ENCODE assay signal across 9 mouse cellular contexts in the genomic region with DNA sequence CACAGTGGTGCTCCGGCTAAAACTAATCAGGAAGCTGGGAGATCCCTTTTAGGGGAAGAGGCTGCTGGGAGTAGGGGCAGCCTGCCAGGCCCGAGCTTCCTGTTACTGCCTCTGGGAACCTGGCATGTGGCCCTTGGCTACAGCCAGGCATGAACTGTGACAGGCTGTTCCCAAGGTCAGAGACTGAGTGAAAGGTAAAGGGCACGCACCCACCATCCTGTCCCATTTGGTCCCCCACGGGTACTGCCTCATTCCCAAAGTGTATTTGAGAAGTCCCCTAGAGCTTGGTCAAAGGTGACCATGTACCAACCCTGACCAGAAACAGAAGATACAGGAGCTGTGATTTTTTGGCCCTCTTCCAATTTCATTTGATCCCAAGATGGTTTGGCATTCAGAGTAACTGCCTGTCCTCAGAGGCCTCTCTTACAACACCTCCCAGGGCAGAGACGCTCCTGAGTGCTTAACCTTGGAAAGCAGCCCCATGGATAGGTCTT. TPM values are rescaled to one million over a fixed set of nuclear protein-coding genes. Genes with fewer than 3 reads are reported as not detected.
A peak's percentile ranks its signal among the peaks of the same experiment; 100 is the strongest.
DNase-seq lines count a peak whose midpoint lies in the region; ATAC-seq and TF ChIP-seq lines count a peak whose summit lies in the region.
"Had no signal": no experiment of that assay in that cellular context is flagged by ENCODE, and none has a peak within 500 bp of the region (broad histone marks: within the 10 kb centered on the region; RNA-seq: fewer than 3 reads in every experiment).

No protein-coding gene starts in this region.

- H3K4me1 ChIP-seq in forebrain, postnatal 0 days (ENCODE audit: insufficient read depth): no peaks in the 10 kb centered on the region
- no peaks in the 10 kb centered on the region for H3K4me1 ChIP-seq in forebrain, embryonic 16.5 days (replicated peaks; ENCODE audit: control insufficient read depth, insufficient read depth, low read length)
- no peaks in the 10 kb centered on the region for H3K4me1 ChIP-seq in embryonic facial prominence, embryonic 14.5 days (ENCODE audit: control insufficient read depth, insufficient read depth, low read length)

- H3K27ac ChIP-seq in forebrain, postnatal 0 days (ENCODE audit: low read depth, low read length): no peak overlapping the region
- no peak overlapping the region for H3K27ac ChIP-seq in forebrain, embryonic 16.5 days (ENCODE audit: low read length)
- H3K27ac ChIP-seq in embryonic facial prominence, embryonic 14.5 days (replicated peaks; ENCODE audit: low read depth, low read length): no peak overlapping the region
- H3K27ac ChIP-seq: macrophage had no signal

- no peak for ATAC-seq in forebrain, postnatal 0 days
- ATAC-seq in forebrain, embryonic 16.5 days: no peak
- ATAC-seq in embryonic facial prominence, embryonic 14.5 days (ENCODE audit: low read depth): 0 out of 2 replicates have a peak, but pooled peaks have one; percentile 47

- H3K27me3 ChIP-seq in forebrain, postnatal 0 days (ENCODE audit: insufficient read depth, low read length): no peaks in the 10 kb centered on the region
- H3K27me3 ChIP-seq in forebrain, embryonic 16.5 days (replicated peaks; ENCODE audit: control insufficient read depth, insufficient read depth, low read length): no peaks in the 10 kb centered on the region
- no peaks in the 10 kb centered on the region for H3K27me3 ChIP-seq in embryonic facial prominence, embryonic 14.5 days (replicated peaks; ENCODE audit: control insufficient read depth, insufficient read depth, low read length)

- intact Hi-C loops in heart, postnatal 10 days (cut with DNase I): no loop called here
- intact Hi-C loops in left cerebral cortex, postnatal 36 days (cut with DNase I): no loop called here

- no peaks in the 10 kb centered on the region for H3K9me3 ChIP-seq in forebrain, postnatal 0 days (ENCODE audit: low read length)
- no peaks in the 10 kb centered on the region for H3K9me3 ChIP-seq in forebrain, embryonic 16.5 days (ENCODE audit: control insufficient read depth, low read length)
- H3K9me3 ChIP-seq in embryonic facial prominence, embryonic 14.5 days (ENCODE audit: control insufficient read depth, low read length): no peaks in the 10 kb centered on the region

- peak; percentile 30 for DNase-seq in forebrain, postnatal 0 days
- peak; percentile 89 for DNase-seq in adipocyte (ENCODE audit: low spot score)
- DNase-seq in embryonic facial prominence, embryonic 14.5 days (ENCODE audit: low spot score): peak; percentile 43
- DNase-seq in heart, postnatal 10 days: peak; percentile 92
- peak; percentile 29 to 34 for DNase-seq in left cerebral cortex, postnatal 36 days (ENCODE audit: low spot score in 2 of 2)
- DNase-seq in skeletal muscle tissue, adult 2 months (ENCODE audit: low read depth, low spot score): peak; percentile 96
- DNase-seq in retina, embryonic 14.5 days (ENCODE audit: low spot score): no peak

- no peak overlapping the region for H3K9ac ChIP-seq in forebrain, postnatal 0 days
- no peak overlapping the region for H3K9ac ChIP-seq in forebrain, embryonic 16.5 days (replicated peaks; ENCODE audit: low read depth, low read length)
- H3K9ac ChIP-seq in embryonic facial prominence, embryonic 14.5 days (ENCODE audit: low read depth, low read length): no peak overlapping the region

- no peak overlapping the region for H3K4me2 ChIP-seq in forebrain, postnatal 0 days (ENCODE audit: low read depth)
- no peak overlapping the region for H3K4me2 ChIP-seq in forebrain, embryonic 16.5 days (ENCODE audit: low read length)
- no peak overlapping the region for H3K4me2 ChIP-seq in embryonic facial prominence, embryonic 14.5 days (ENCODE audit: low read depth, low read length)

- H3K4me3 ChIP-seq in forebrain, postnatal 0 days (ENCODE audit: low read depth, low read length): no peak overlapping the region
- H3K4me3 ChIP-seq in forebrain, embryonic 16.5 days (replicated peaks; ENCODE audit: low read length): no peak overlapping the region
- H3K4me3 ChIP-seq in embryonic facial prominence, embryonic 14.5 days (ENCODE audit: low read depth, low read length): no peak overlapping the region

- WGBS in forebrain, postnatal 0 days: 75% methylated on average over 5 of the region's 5 CpGs
- 62% methylated on average over 5 of the region's 5 CpGs for WGBS in forebrain, embryonic 16.5 days
- 62% methylated on average over 5 of the region's 5 CpGs for WGBS in embryonic facial prominence, embryonic 14.5 days

- TF ChIP-seq CTCF in forebrain, postnatal 0 days (IDR thresholded peaks at IDR 0.05; ENCODE audit: low read depth): no peak

- peaks cover 2% of the 10 kb centered on the region; the same call in 1 of the 2 replicates for H3K36me3 ChIP-seq in forebrain, postnatal 0 days (ENCODE audit: insufficient read depth)
- H3K36me3 ChIP-seq in forebrain, embryonic 16.5 days (ENCODE audit: control insufficient read depth, insufficient read depth): 0 out of 2 replicates have a peak, but pooled peaks cover 2% of the 10 kb centered on the region
- H3K36me3 ChIP-seq in embryonic facial prominence, embryonic 14.5 days (ENCODE audit: control insufficient read depth, insufficient read depth, low read length): peaks cover 21% of the 10 kb centered on the region

RNA-seq across cellular contexts. Expression of gene Flot2, which starts 7.1 kb away (rescaled TPM):
- 77.1 and 83.9 TPM in 2 replicates for total RNA-seq in forebrain, postnatal 0 days (2014; rRNA removed)
- 101 and 105 TPM in 2 replicates for polyA plus RNA-seq in forebrain, postnatal 0 days (2015; fragmentation: Nextera tagmentation; extraction: Ambion mirVana)
- 101 and 106 TPM in 2 replicates for polyA plus RNA-seq in forebrain, embryonic 16.5 days (2015; fragmentation: Nextera tagmentation; extraction: Ambion mirVana)
- polyA plus RNA-seq in embryonic facial prominence, embryonic 14.5 days (2014; fragmentation: Nextera tagmentation; extraction: Ambion mirVana): 59.9 and 61.0 TPM in 2 replicates
- total RNA-seq in heart, postnatal 10 days (2021): 10 to 100 TPM; 85.1 to 90.8 TPM
- 100 to 1,000 TPM in 1 of 2 experiments, 10 to 100 TPM in 1; 89.5 to 103 TPM for total RNA-seq in left cerebral cortex, postnatal 36 days (2021)

RNA-seq across cellular contexts. Expression of gene Dhrs13, which starts 12.7 kb away (rescaled TPM):
- 48.4 and 59.2 TPM in 2 replicates for total RNA-seq in forebrain, postnatal 0 days (2014; rRNA removed)
- polyA plus RNA-seq in forebrain, postnatal 0 days (2015; fragmentation: Nextera tagmentation; extraction: Ambion mirVana): 40.5 and 48.4 TPM in 2 replicates
- polyA plus RNA-seq in forebrain, embryonic 16.5 days (2015; fragmentation: Nextera tagmentation; extraction: Ambion mirVana): 29.5 and 33.8 TPM in 2 replicates
- 19.1 and 21.7 TPM in 2 replicates for polyA plus RNA-seq in embryonic facial prominence, embryonic 14.5 days (2014; fragmentation: Nextera tagmentation; extraction: Ambion mirVana)
- total RNA-seq in heart, postnatal 10 days (2021): 1 to 10 TPM; 4.9 to 7.4 TPM
- 1 to 10 TPM; 7.2 to 8.0 TPM for total RNA-seq in left cerebral cortex, postnatal 36 days (2021)

RNA-seq across cellular contexts. Expression of gene Eral1, which starts 35.4 kb away (rescaled TPM):
- 27.4 and 30.3 TPM in 2 replicates for total RNA-seq in forebrain, postnatal 0 days (2014; rRNA removed)
- polyA plus RNA-seq in forebrain, postnatal 0 days (2015; fragmentation: Nextera tagmentation; extraction: Ambion mirVana): 25.5 and 26.7 TPM in 2 replicates
- polyA plus RNA-seq in forebrain, embryonic 16.5 days (2015; fragmentation: Nextera tagmentation; extraction: Ambion mirVana): 34.2 and 34.3 TPM in 2 replicates
- 30.9 and 32.4 TPM in 2 replicates for polyA plus RNA-seq in embryonic facial prominence, embryonic 14.5 days (2014; fragmentation: Nextera tagmentation; extraction: Ambion mirVana)
- total RNA-seq in heart, postnatal 10 days (2021): 10 to 100 TPM; 22.8 to 23.6 TPM
- 10 to 100 TPM; 18.9 to 19.1 TPM for total RNA-seq in left cerebral cortex, postnatal 36 days (2021)

RNA-seq across cellular contexts. Expression of gene Fam222b, which starts 49.7 kb away (rescaled TPM):
- 17.4 and 24.6 TPM in 2 replicates for total RNA-seq in forebrain, postnatal 0 days (2014; rRNA removed)
- polyA plus RNA-seq in forebrain, postnatal 0 days (2015; fragmentation: Nextera tagmentation; extraction: Ambion mirVana): 21.9 and 24.0 TPM in 2 replicates
- 18.8 and 21.1 TPM in 2 replicates for polyA plus RNA-seq in forebrain, embryonic 16.5 days (2015; fragmentation: Nextera tagmentation; extraction: Ambion mirVana)
- polyA plus RNA-seq in embryonic facial prominence, embryonic 14.5 days (2014; fragmentation: Nextera tagmentation; extraction: Ambion mirVana): 15.9 and 16.3 TPM in 2 replicates
- total RNA-seq in heart, postnatal 10 days (2021): 10 to 100 TPM; 15.0 to 17.0 TPM
- 10 to 100 TPM; 29.0 to 29.7 TPM for total RNA-seq in left cerebral cortex, postnatal 36 days (2021)
